Mouse (Mus musculus) lung, postnatal 14 days (tissue): ENCODE measurements at regions not wholly inside any gene's neighbourhood (a gene's known extent, or its start where the extent isn't known, plus 50 kb on each side); places are given as distances from the start of the nearest gene placed in this dataset.
A peak's percentile ranks its signal among the peaks of the same experiment; 100 is the strongest.

Experiments
- DNase-seq: peaks from one replicate; pipeline ENCODE4 v3.0.0; 2021

- DNase-seq: no peak
Observed at GRCm38 (mm10) chr14:15273107-15273506, 165.7 kb downstream of the Lrrc3b start.

GRCm38 (mm10) chr14:15272364-15272763 is 166.4 kb downstream of the Lrrc3b start:
- DNase-seq: no peak

GRCm38 (mm10) chr14:15266287-15266686 is 172.5 kb downstream of the Lrrc3b start:
- peak; percentile 7 for DNase-seq

GRCm38 (mm10) chr14:15262996-15263395 is 175.8 kb downstream of the Lrrc3b start:
- DNase-seq: no peak

- DNase-seq: no peak
Observed at GRCm38 (mm10) chr14:15255729-15256128, 183.1 kb downstream of the Lrrc3b start.

GRCm38 (mm10) chr14:15205626-15206025 is 233.2 kb downstream of the Lrrc3b start:
- DNase-seq: no peak

- DNase-seq: no peak
Observed at GRCm38 (mm10) chr14:15204284-15204683, 234.5 kb downstream of the Lrrc3b start.
